Mouse (Mus musculus) erythroblast, embryonic 14.5 days (primary cell): ENCODE results near the gene Ptprz1. TPM values are rescaled to one million over a fixed set of nuclear protein-coding genes. Genes with fewer than 3 reads are reported as not detected.
"Not testable (repeated sequence)": the region's sequence is repeated elsewhere in the genome, so short reads cannot be mapped to it uniquely, and the experiment has no call there.

Experiments used
- H3K27me3 ChIP-seq: 2 replicates; pipeline ENCODE4 v1.6.1; 2012; ENCODE audit warnings: inconsistent platforms; ENCODE audit not compliant: control insufficient read depth
- H3K36me3 ChIP-seq: 2 replicates; pipeline ENCODE4 v1.6.1; 2012; ENCODE audit warnings: mild to moderate bottlenecking, inconsistent platforms; ENCODE audit not compliant: control insufficient read depth
- H3K4me1 ChIP-seq: 2 replicates; pipeline ENCODE4 v1.6.1; 2012; ENCODE audit warnings: inconsistent platforms; ENCODE audit not compliant: control insufficient read depth
- H3K4me3 ChIP-seq: replicated peaks from 2 replicates; pipeline ENCODE3; 2012; ENCODE audit warnings: moderate library complexity, mild to moderate bottlenecking, inconsistent platforms
- H3K9me3 ChIP-seq: 2 replicates; pipeline ENCODE4 v1.6.1; 2012; ENCODE audit warnings: low read length, inconsistent platforms, mixed read lengths; ENCODE audit not compliant: control insufficient read depth
- GATA1 ChIP-seq: IDR thresholded peaks from 2 replicates; pipeline ENCODE4 v1.6.1; 2012; ENCODE audit warnings: low read length, inconsistent platforms, mixed read lengths
- TAL1 ChIP-seq: IDR thresholded peaks from 3 replicates; pipeline ENCODE4 v1.6.1; 2012; ENCODE audit warnings: low read length, inconsistent platforms, mixed read lengths
- polyA plus RNA-seq: library from polyadenylated mRNA; stranded (reverse); fragments of >175 nt; gene quantifications from 2 replicates; pipeline ENCODE4 v1.2.3, GENCODE M21; 2012

Gene Ptprz1
- polyA plus RNA-seq, 1 experiment = not detected

GRCm38 (mm10) chr6:23079991-23080680, 204.8 kb downstream of the Ptprz1 start:
- no peak for TF ChIP-seq GATA1
- no peak for TF ChIP-seq TAL1
- Histone ChIP-seq H3K36me3 (no peaks in the 10 kb centered on the region; the same call in 1 of the 2 replicates), H3K4me3 (no peak overlapping the region), H3K4me1 (no peaks in the 10 kb centered on the region), H3K9me3 (0 out of 2 replicates have a peak, but pooled peaks cover 2% of the 10 kb centered on the region), H3K27me3 (no peaks in the 10 kb centered on the region)

- 0 out of 2 replicates have a peak, but pooled peaks cover 2% of the 10 kb centered on the region for H3K9me3 ChIP-seq
- H3K4me3 ChIP-seq = no peak overlapping the region
- no peaks in the 10 kb centered on the region; the same call in 1 of the 2 replicates for H3K36me3 ChIP-seq
- TF ChIP-seq GATA1 = no peak
- no peaks in the 10 kb centered on the region for H3K27me3 ChIP-seq
- H3K4me1 ChIP-seq = no peaks in the 10 kb centered on the region
Observed at GRCm38 (mm10) chr6:23084587-23085421, 209.5 kb downstream of the Ptprz1 start.

- H3K27me3 ChIP-seq, H3K4me3 ChIP-seq, H3K4me1 ChIP-seq, H3K36me3 ChIP-seq, H3K9me3 ChIP-seq: not testable (repeated sequence)
Observed at GRCm38 (mm10) chr6:23089292-23089691, 214.0 kb downstream of the Ptprz1 start.

- H3K27me3 ChIP-seq, H3K9me3 ChIP-seq, H3K4me3 ChIP-seq, H3K4me1 ChIP-seq, H3K36me3 ChIP-seq: not testable (repeated sequence)
Observed at GRCm38 (mm10) chr6:23090346-23091055, 215.2 kb downstream of the Ptprz1 start.
